Mouse (Mus musculus) ES-E14 (cell line): ENCODE measurements around the gene Etv6. TPM values are rescaled to one million over a fixed set of nuclear protein-coding genes. Genes with fewer than 3 reads are reported as not detected.
A peak's percentile ranks its signal among the peaks of the same experiment; 100 is the strongest.

ENCODE experiments used
- DNase-seq: peaks from one replicate; pipeline ENCODE4 v3.0.0-alpha.2; 2013; ENCODE audit warnings: low read depth, low spot score
- H3K27ac ChIP-seq: 2 replicates; pipeline ENCODE4 v1.5.1; 2012; ENCODE audit warnings: low read depth, mild to moderate bottlenecking, low read length, moderate library complexity, mixed read lengths; ENCODE audit not compliant: poor library complexity, insufficient read depth, severe bottlenecking
- H3K36me3 ChIP-seq: 2 replicates; pipeline ENCODE4 v1.6.1; 2012; ENCODE audit warnings: mild to moderate bottlenecking, low read length, moderate library complexity, mixed read lengths; ENCODE audit not compliant: control insufficient read depth, poor library complexity, insufficient read depth, severe bottlenecking
- H3K4me1 ChIP-seq, 2 experiments: fragments of 150-350 bp in 1 of 2; sonication (generic) in 1 of 2; 2 replicates each; pipeline ENCODE4 v1.6.1; 2012; ENCODE audit warnings: low read length in 2 of 2, mild to moderate bottlenecking in 1 of 2, mixed read lengths in 1 of 2; ENCODE audit not compliant: control insufficient read depth in 2 of 2, insufficient read depth in 2 of 2, poor library complexity in 1 of 2
- H3K4me3 ChIP-seq, 2 experiments: fragments of 150-350 bp in 1 of 2; sonication (generic) in 1 of 2; 2 replicates each; pipeline ENCODE4 v1.5.1; 2012; ENCODE audit warnings: low read length in 2 of 2, low read depth in 1 of 2, mild to moderate bottlenecking in 1 of 2, mixed read lengths in 1 of 2; ENCODE audit not compliant: insufficient read depth in 1 of 2, poor library complexity in 1 of 2, severe bottlenecking in 1 of 2
- H3K9ac ChIP-seq: 2 replicates; pipeline ENCODE4 v1.6.1; 2012; ENCODE audit warnings: low read depth, mild to moderate bottlenecking, low read length, mixed read lengths; ENCODE audit not compliant: poor library complexity, insufficient read depth, severe bottlenecking
- H3K9me3 ChIP-seq: fragments of 150-350 bp; sonication (generic); 2 replicates; pipeline ENCODE4 v1.6.1; 2012; ENCODE audit warnings: low read depth, mild to moderate bottlenecking, low read length; ENCODE audit not compliant: control insufficient read depth, insufficient read depth
- CHD2 ChIP-seq: IDR thresholded peaks from 2 replicates; pipeline ENCODE4 v1.6.1; 2014; ENCODE audit warnings: mild to moderate bottlenecking, low read depth, low read length, inconsistent platforms
- HCFC1 ChIP-seq: IDR thresholded peaks from 2 replicates; pipeline ENCODE4 v1.6.1; 2012; ENCODE audit warnings: low read length, inconsistent platforms, borderline replicate concordance; ENCODE audit not compliant: insufficient read depth
- MAFK ChIP-seq: IDR thresholded peaks from 2 replicates; pipeline ENCODE4 v1.6.1; 2014; ENCODE audit warnings: mild to moderate bottlenecking, low read depth, low read length, inconsistent platforms; ENCODE audit not compliant: insufficient read depth
- ZC3H11A ChIP-seq: IDR thresholded peaks from 2 replicates; pipeline ENCODE4 v1.6.1; 2012; ENCODE audit warnings: low read depth, mild to moderate bottlenecking, inconsistent platforms, low read length, borderline replicate concordance
- ZNF384 ChIP-seq: IDR thresholded peaks from 2 replicates; pipeline ENCODE4 v1.6.1; 2012; ENCODE audit warnings: low read depth, low read length, inconsistent platforms
- in situ Hi-C, 2 experiments: fragments of 600-800 bp; cut with MboI; formaldehyde crosslinking; loops; one replicate each; pipeline ENCODE4 v1.15.1; 2025; ENCODE audit warnings: low sequenced_read_pairs in 2 of 2, inconsistent platforms in 1 of 2; ENCODE audit not compliant: unreplicated experiment in 2 of 2
- total RNA-seq: library from RNA; depleted of rRNA; stranded (reverse); fragments of 300-350 nt; gene quantifications from 2 replicates; pipeline ENCODE4 v1.2.3, GENCODE M21; 2012

Etv6 gene
- total RNA-seq, 1 experiment, result 11.8 TPM

DNA sequence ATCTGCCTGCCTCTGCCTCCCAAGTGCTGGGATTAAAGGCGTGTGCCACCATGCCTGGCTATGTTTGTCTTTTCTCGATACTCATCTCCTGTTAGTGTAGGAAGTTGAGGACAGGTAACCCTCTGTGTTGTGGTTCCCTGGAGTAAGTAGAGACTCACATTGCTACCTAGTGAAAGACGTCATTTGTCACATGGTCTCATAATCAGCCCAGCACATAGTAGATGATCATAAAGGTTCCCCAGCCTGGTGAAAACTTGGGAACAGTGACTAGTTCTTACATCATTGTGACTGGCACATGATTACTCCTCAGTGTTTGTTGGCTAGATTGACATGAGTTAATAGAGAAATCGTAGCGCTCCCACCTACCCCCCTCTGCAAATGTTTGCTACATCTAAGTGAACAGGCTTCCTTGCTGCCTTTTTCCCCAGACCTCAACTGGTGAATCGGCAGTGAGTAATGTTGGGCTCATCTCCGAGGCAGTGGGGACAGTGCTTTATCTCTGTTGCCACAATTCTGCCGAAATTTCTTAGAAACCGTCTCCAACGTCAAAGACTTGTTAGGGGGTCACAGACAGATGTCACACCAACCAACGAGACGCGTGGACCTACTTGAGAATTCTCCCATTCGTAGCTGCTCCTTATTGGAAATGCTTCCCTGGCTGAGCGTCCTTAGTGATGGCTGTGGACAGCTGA is 46.9 kb downstream of the Etv6 start:
- no peak overlapping the region for H3K4me3 ChIP-seq

GRCm38 (mm10) chr6:134083428-134083827 is 47.9 kb downstream of the Etv6 start:
- Histone ChIP-seq H3K9ac (no peak overlapping the region), H3K27ac (no peak overlapping the region), H3K4me1 (no peaks in the 10 kb centered on the region), H3K4me3 (no peak overlapping the region), H3K36me3 (no peaks in the 10 kb centered on the region), H3K9me3 (no peaks in the 10 kb centered on the region)
- in situ Hi-C loops, result no loop called here
- no peak for DNase-seq
- TF ChIP-seq ZC3H11A, result no peak
- TF ChIP-seq HCFC1, result no peak
- no peak for TF ChIP-seq MAFK
- TF ChIP-seq ZNF384, result no peak
- no peak for TF ChIP-seq CHD2

More for the DNA sequence above, 46.9 kb downstream of the Etv6 start:
- H3K4me1 ChIP-seq, result no peaks in the 10 kb centered on the region
- no peak overlapping the region for H3K9ac ChIP-seq
- no peaks in the 10 kb centered on the region for H3K9me3 ChIP-seq
- in situ Hi-C loops, result no loop called here
- no peaks in the 10 kb centered on the region for H3K36me3 ChIP-seq
- no peak for DNase-seq
- H3K27ac ChIP-seq, result no peak overlapping the region
- no peak for TF ChIP-seq HCFC1
- no peak for TF ChIP-seq CHD2
- TF ChIP-seq ZC3H11A, result no peak
- no peak for TF ChIP-seq MAFK
- no peak for TF ChIP-seq ZNF384

- in situ Hi-C loops, result no loop called here
- Histone ChIP-seq H3K4me1 (no peaks in the 10 kb centered on the region), H3K9ac (no peak overlapping the region), H3K4me3 (no peak overlapping the region), H3K9me3 (no peaks in the 10 kb centered on the region), H3K27ac (no peak overlapping the region), H3K36me3 (no peaks in the 10 kb centered on the region)
- no peak for TF ChIP-seq HCFC1
- no peak for DNase-seq
Measured at GRCm38 (mm10) chr6:134086351-134086750, 50.9 kb downstream of the Etv6 start.

DNA sequence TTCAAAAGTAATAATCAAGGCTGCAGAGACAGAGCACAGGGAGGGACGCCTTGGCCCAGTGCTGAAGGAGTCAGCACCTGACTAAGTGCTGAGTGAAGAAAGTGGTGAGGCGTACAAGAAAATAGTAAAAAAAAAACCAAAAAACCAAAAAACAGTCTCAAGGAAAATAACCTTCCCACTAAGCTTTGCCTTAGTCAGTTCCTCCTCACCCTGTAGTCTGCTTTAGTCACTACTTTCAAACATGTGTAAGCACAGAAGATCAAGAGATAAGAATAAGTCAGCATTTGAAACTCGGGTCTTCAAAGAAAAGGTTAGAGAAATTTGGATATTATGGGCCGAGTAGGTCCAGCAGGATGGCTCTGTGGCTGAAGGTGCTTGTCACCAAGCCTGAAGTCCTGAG is 52.2 kb downstream of the Etv6 start:
- H3K4me1 ChIP-seq, result no peaks in the 10 kb centered on the region
- no peaks in the 10 kb centered on the region for H3K9me3 ChIP-seq
- no peak for DNase-seq
- H3K36me3 ChIP-seq, result peaks cover 3% of the 10 kb centered on the region; the same call in 1 of the 2 replicates
- TF ChIP-seq ZNF384, result 0 out of 2 replicates have a peak, but pooled peaks have one; percentile 12
- no peak for TF ChIP-seq ZC3H11A
- in situ Hi-C loops, result no loop called here
- no peak overlapping the region for H3K27ac ChIP-seq
- no peak overlapping the region for H3K4me3 ChIP-seq
- H3K9ac ChIP-seq, result no peak overlapping the region

- no peak overlapping the region for H3K27ac ChIP-seq
- no peaks in the 10 kb centered on the region for H3K9me3 ChIP-seq
- in situ Hi-C loops, result no loop called here
- TF ChIP-seq ZNF384 (no peak), ZC3H11A (no peak), CHD2 (no peak)
- H3K9ac ChIP-seq, result no peak overlapping the region
- no peaks in the 10 kb centered on the region for H3K4me1 ChIP-seq
- peaks cover 6% of the 10 kb centered on the region; the same call in 1 of the 2 replicates for H3K36me3 ChIP-seq
- no peak overlapping the region for H3K4me3 ChIP-seq
- DNase-seq, result no peak
Measured at GRCm38 (mm10) chr6:134089671-134090377, 54.3 kb downstream of the Etv6 start.
